Mouse (Mus musculus) adrenal gland, postnatal 4 days (tissue): ENCODE data around the gene Mgst1. TPM values are rescaled to one million over a fixed set of nuclear protein-coding genes. Genes with fewer than 3 reads are reported as not detected.

Experiments used
- total RNA-seq, 2 experiments: library from RNA; stranded (reverse); gene quantifications; 2 replicates each; pipeline ENCODE4 v1.2.3; 2021

The Mgst1 gene
- total RNA-seq, 2 experiments from 2014 or later: 700 to 821 TPM

Other genes with a start within 250 kb of the Mgst1 start
- gene Slc15a5, start 60.4 kb upstream of the Mgst1 start, total RNA-seq: under 1 TPM in 1 of 2 experiments, not detected in 1; 0.54 TPM